Mouse (Mus musculus) liver, adult 2 months (tissue): Measurements from ENCODE around the gene Patj. TPM values are rescaled to one million over a fixed set of nuclear protein-coding genes. Genes with fewer than 3 reads are reported as not detected.
A peak's percentile ranks its signal among the peaks of the same experiment; 100 is the strongest.
"Not testable (repeated sequence)": the region's sequence is repeated elsewhere in the genome, so short reads cannot be mapped to it uniquely, and the experiment has no call there.

Experiments
- DNase-seq: peaks from one replicate; pipeline ENCODE4 v3.0.0-alpha.2; 2011; ENCODE audit warnings: low read depth, low spot score; ENCODE audit errors: extremely low read depth
- H3K27ac ChIP-seq: fragments of 200-500 bp; replicated peaks from 2 replicates; pipeline ENCODE4 v1.5.1; 2012; ENCODE audit warnings: low read depth, mild to moderate bottlenecking, control low read depth, inconsistent platforms, low read length; ENCODE audit not compliant: insufficient read depth
- H3K27me3 ChIP-seq: fragments of 200-500 bp; 2 replicates; pipeline ENCODE4 v1.6.1; 2012; ENCODE audit warnings: mild to moderate bottlenecking, moderate library complexity, low read length, inconsistent platforms; ENCODE audit not compliant: control insufficient read depth, insufficient read depth
- H3K36me3 ChIP-seq: fragments of 200-500 bp; 2 replicates; pipeline ENCODE4 v1.6.1; 2012; ENCODE audit warnings: low read length, inconsistent platforms; ENCODE audit not compliant: control insufficient read depth, insufficient read depth
- H3K4me1 ChIP-seq: fragments of 200-500 bp; 2 replicates; pipeline ENCODE4 v1.6.1; 2011; ENCODE audit warnings: low read length; ENCODE audit not compliant: control insufficient read depth, insufficient read depth
- H3K4me3 ChIP-seq: fragments of 200-500 bp; 2 replicates; pipeline ENCODE4 v1.5.1; 2011; ENCODE audit warnings: low read depth, mild to moderate bottlenecking, control low read depth, low read length, moderate library complexity; ENCODE audit not compliant: insufficient read depth
- H3K79me2 ChIP-seq: fragments of 200-500 bp; 2 replicates; pipeline ENCODE4 v1.6.1; 2012; ENCODE audit warnings: inconsistent platforms, mild to moderate bottlenecking, low read length, moderate library complexity; ENCODE audit not compliant: control insufficient read depth, insufficient read depth
- H3K9ac ChIP-seq: fragments of 200-500 bp; 2 replicates; pipeline ENCODE4 v1.6.1; 2012; ENCODE audit warnings: low read depth, mild to moderate bottlenecking, control low read depth, inconsistent platforms, low read length
- CTCF ChIP-seq: fragments of 200-500 bp; IDR thresholded peaks from 2 replicates; pipeline ENCODE4 v1.5.1; 2011; ENCODE audit warnings: low read depth, low read length, control low read depth
- POLR2A ChIP-seq: fragments of 200-500 bp; IDR thresholded peaks from 2 replicates; pipeline ENCODE4 v1.6.1; 2011; ENCODE audit warnings: low read length, control low read depth; ENCODE audit not compliant: insufficient read depth; ENCODE audit errors: extremely low read depth
- WGBS: fragments of 180-500 bp; shearing (Covaris S2); methylation state at CpG from one replicate; pipeline ENCODE4 v1.1.7; 2018; 5-methylcytosine and 5-hydroxymethylcytosine counted together
- polyA plus RNA-seq: library from polyadenylated mRNA; depleted of rRNA; stranded (reverse); fragments of >200 nt; gene quantifications from 2 replicates; pipeline ENCODE4 v1.2.3, GENCODE M21; 2012
- total RNA-seq: library from RNA; depleted of rRNA; stranded (reverse); fragments of >200 nt; gene quantifications from 2 replicates; pipeline ENCODE4 v1.2.3, GENCODE M21; 2014

Patj gene
- total and polyA plus RNA-seq, 2 experiments, result 2.4 to 8.9 TPM

GRCm38 (mm10) chr4:98404412-98404811 is 8.8 kb downstream of the Patj start:
- H3K4me3 ChIP-seq, result no peak overlapping the region
- 86% methylated on average over 6 of the region's 6 CpGs for WGBS
- no peaks in the 10 kb centered on the region for H3K4me1 ChIP-seq
- no peak overlapping the region for H3K9ac ChIP-seq
- H3K79me2 ChIP-seq, result no peaks in the 10 kb centered on the region
- DNase-seq, result no peak
- H3K27me3 ChIP-seq, result no peaks in the 10 kb centered on the region
- no peaks in the 10 kb centered on the region for H3K36me3 ChIP-seq
- TF ChIP-seq POLR2A (no peak), CTCF (no peak)
- no peak overlapping the region for H3K27ac ChIP-seq

GRCm38 (mm10) chr4:98408455-98408854 is 12.9 kb downstream of the Patj start:
- TF ChIP-seq POLR2A (no peak), CTCF (no peak)
- Histone ChIP-seq H3K4me3 (no peak overlapping the region), H3K4me1 (no peaks in the 10 kb centered on the region), H3K27me3 (no peaks in the 10 kb centered on the region), H3K9ac (no peak overlapping the region), H3K27ac (no peak overlapping the region), H3K36me3 (peaks cover 6% of the 10 kb centered on the region), H3K79me2 (no peaks in the 10 kb centered on the region)
- WGBS, result 93% methylated on average over 4 of the region's 4 CpGs
- no peak for DNase-seq

DNA sequence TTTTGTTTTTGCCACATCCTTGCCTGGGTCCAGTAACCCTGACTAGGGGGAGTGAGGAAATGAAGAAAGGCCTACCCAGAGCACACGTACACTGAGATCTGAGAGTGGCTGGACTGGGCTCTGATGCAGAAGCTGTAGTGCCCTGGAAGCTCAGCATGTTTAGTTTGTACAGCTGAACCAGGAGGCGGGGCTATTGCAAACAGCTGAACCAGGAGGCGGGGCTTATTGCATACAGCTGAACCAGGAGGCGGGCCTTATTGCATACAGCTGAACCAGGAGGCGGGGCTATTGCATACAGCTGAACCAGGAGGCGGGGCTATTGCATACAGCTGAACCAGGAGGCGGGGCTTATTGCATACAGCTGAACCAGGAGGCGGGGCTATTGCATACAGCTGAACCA is 19.6 kb downstream of the Patj start:
- not testable (repeated sequence) for H3K9ac ChIP-seq, H3K27me3 ChIP-seq, H3K4me1 ChIP-seq, H3K27ac ChIP-seq, H3K4me3 ChIP-seq, DNase-seq, H3K79me2 ChIP-seq, H3K36me3 ChIP-seq
- WGBS, result 99% methylated on average over 8 of the region's 8 CpGs

DNA sequence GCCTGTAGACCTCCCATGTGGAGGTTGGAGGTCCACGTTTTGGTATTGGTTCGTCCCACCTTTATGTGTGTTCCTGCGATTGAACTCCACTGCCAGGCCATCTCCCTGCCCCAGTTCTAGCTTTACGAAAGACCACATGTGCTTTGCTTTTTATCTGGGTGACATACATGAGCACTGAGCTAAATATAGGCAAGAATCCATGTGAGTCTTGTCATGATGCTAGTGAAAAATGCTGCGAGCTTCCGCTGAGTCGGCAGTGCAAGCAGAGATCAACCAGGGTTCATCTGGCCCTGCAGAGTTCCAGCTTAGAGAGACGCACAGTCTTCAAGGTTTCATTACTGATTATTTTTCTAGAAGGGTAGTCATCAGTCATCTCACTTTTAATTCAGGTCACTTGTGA is 32.8 kb downstream of the Patj start:
- Histone ChIP-seq H3K27ac (no peak overlapping the region), H3K9ac (no peak overlapping the region), H3K4me3 (no peak overlapping the region), H3K27me3 (no peaks in the 10 kb centered on the region), H3K79me2 (no peaks in the 10 kb centered on the region), H3K4me1 (no peaks in the 10 kb centered on the region), H3K36me3 (peaks cover 14% of the 10 kb centered on the region)
- no peak for DNase-seq
- no peak for TF ChIP-seq POLR2A
- no peak for TF ChIP-seq CTCF
- 83% methylated on average over 8 of the region's 8 CpGs for WGBS

- H3K27me3 ChIP-seq, result no peaks in the 10 kb centered on the region
- H3K36me3 ChIP-seq, result peaks cover 5% of the 10 kb centered on the region; the same call in 1 of the 2 replicates
- no peaks in the 10 kb centered on the region for H3K79me2 ChIP-seq
- H3K27ac ChIP-seq, result no peak overlapping the region
- no peak for DNase-seq
- 90% methylated on average over 10 of the region's 10 CpGs for WGBS
- no peaks in the 10 kb centered on the region for H3K4me1 ChIP-seq
- H3K9ac ChIP-seq, result no peak overlapping the region
- no peak for TF ChIP-seq POLR2A
- TF ChIP-seq CTCF, result no peak
- no peak overlapping the region for H3K4me3 ChIP-seq
These were observed 40.3 kb downstream of the Patj start for GRCm38 (mm10) chr4:98435641-98436457.

GRCm38 (mm10) chr4:98436664-98437363 is 41.2 kb downstream of the Patj start:
- Histone ChIP-seq H3K36me3 (peaks cover 5% of the 10 kb centered on the region; the same call in 1 of the 2 replicates), H3K79me2 (no peaks in the 10 kb centered on the region), H3K9ac (peak overlapping the region; percentile 52; the same call in 1 of the 2 replicates), H3K4me1 (no peaks in the 10 kb centered on the region), H3K27ac (0 out of 2 replicates have a peak overlapping the region, but pooled peaks have one; percentile 42), H3K27me3 (no peaks in the 10 kb centered on the region), H3K4me3 (peak overlapping the region; percentile 42)
- TF ChIP-seq CTCF (no peak), POLR2A (no peak)
- DNase-seq, result peak; percentile 16
- 69% methylated on average over 12 of the region's 12 CpGs for WGBS
